8 mouse cellular contexts compared by ENCODE assay signal in the genomic region with DNA sequence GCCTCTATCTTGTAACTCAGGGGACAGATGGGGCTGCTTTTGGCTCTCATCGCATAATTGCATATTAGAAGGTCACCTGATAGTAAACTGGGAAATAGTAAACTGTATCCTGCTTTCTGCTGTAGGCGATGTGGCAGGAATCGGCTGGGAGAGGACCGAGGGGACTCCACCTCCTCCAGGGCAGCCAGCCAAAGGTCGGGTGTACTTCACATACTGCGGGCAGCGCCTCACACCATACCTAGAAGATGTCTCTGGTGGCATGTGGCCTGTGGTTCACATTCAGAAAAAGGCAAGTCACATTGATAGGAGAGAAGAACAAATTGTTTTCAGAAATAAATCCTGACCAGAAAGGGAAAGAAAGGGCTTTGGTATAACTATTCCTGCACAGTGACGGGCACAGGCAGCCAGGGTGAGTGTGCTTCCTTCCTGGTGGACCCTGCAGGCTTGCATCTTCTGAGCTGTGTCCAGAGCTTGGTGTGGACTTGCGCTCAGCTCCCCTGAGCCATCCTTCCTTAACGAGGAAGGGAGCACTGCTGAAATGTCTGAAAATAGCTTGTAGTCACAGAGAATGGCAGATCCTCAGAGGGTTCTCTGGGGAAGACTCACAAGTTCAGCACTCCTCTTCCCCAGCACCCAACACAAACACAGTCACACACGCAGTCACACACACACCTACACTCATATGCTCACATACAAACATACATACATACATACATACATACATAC. TPM values are rescaled to one million over a fixed set of nuclear protein-coding genes. Genes with fewer than 3 reads are reported as not detected.
DNase-seq lines count a peak whose midpoint lies in the region; ATAC-seq lines count a peak whose summit lies in the region.

No protein-coding gene starts in this region.

- H3K27ac ChIP-seq in hindbrain, embryonic 11.5 days (ENCODE audit: low read depth, low read length), result no peak overlapping the region
- peak overlapping the region; percentile 22; the same call in 1 of the 2 replicates for H3K27ac ChIP-seq in limb, embryonic 13.5 days
- H3K27ac ChIP-seq in midbrain, embryonic 15.5 days, result no peak overlapping the region

- peaks cover 19% of the 10 kb centered on the region for H3K36me3 ChIP-seq in hindbrain, embryonic 11.5 days (ENCODE audit: control insufficient read depth, insufficient read depth, low read length)
- H3K36me3 ChIP-seq in limb, embryonic 13.5 days, result peaks cover 86% of the 10 kb centered on the region
- H3K36me3 ChIP-seq in midbrain, embryonic 15.5 days (replicated peaks), result peaks cover 72% of the 10 kb centered on the region

- 87% methylated on average over 11 of the region's 11 CpGs for WGBS in hindbrain, embryonic 11.5 days
- 80% methylated on average over 11 of the region's 11 CpGs for WGBS in limb, embryonic 13.5 days
- 88% methylated on average over 11 of the region's 11 CpGs for WGBS in midbrain, embryonic 15.5 days

- no peaks in the 10 kb centered on the region for H3K27me3 ChIP-seq in hindbrain, embryonic 11.5 days (ENCODE audit: control insufficient read depth, insufficient read depth, low read length)
- H3K27me3 ChIP-seq in limb, embryonic 13.5 days, result no peaks in the 10 kb centered on the region
- H3K27me3 ChIP-seq in midbrain, embryonic 15.5 days (replicated peaks), result no peaks in the 10 kb centered on the region

- no peaks in the 10 kb centered on the region for H3K4me1 ChIP-seq in hindbrain, embryonic 11.5 days (replicated peaks; ENCODE audit: control insufficient read depth, insufficient read depth, low read length)
- no peaks in the 10 kb centered on the region for H3K4me1 ChIP-seq in limb, embryonic 13.5 days
- H3K4me1 ChIP-seq in midbrain, embryonic 15.5 days, result no peaks in the 10 kb centered on the region

- peak; percentile 55; the same call in 1 of the 2 replicates for ATAC-seq in common myeloid progenitor, adult 5-6 weeks (replicated peaks; ENCODE audit: low read depth, poor library complexity, severe bottlenecking)
- ATAC-seq in hindbrain, embryonic 11.5 days (ENCODE audit: low FRiP score), result no peak
- no peak for ATAC-seq in limb, embryonic 13.5 days (ENCODE audit: low FRiP score, low read depth)
- ATAC-seq in midbrain, embryonic 15.5 days (replicated peaks), result no peak

- peak overlapping the region; percentile 14; the same call in 1 of the 2 replicates for H3K4me2 ChIP-seq in hindbrain, embryonic 11.5 days (replicated peaks; ENCODE audit: low read depth, low read length)
- peak overlapping the region; percentile 56 for H3K4me2 ChIP-seq in limb, embryonic 13.5 days (replicated peaks)
- peak overlapping the region; percentile 16; the same call in 1 of the 2 replicates for H3K4me2 ChIP-seq in midbrain, embryonic 15.5 days

- H3K9me3 ChIP-seq in hindbrain, embryonic 11.5 days (ENCODE audit: control insufficient read depth, low read length), result no peaks in the 10 kb centered on the region
- no peaks in the 10 kb centered on the region for H3K9me3 ChIP-seq in limb, embryonic 13.5 days
- H3K9me3 ChIP-seq in midbrain, embryonic 15.5 days, result no peaks in the 10 kb centered on the region

- DNase-seq in adrenal gland, postnatal 10 days, result peak; percentile 52
- DNase-seq in adrenal gland, adult 18-20 months (ENCODE audit: low spot score in 2 of 2), result no peak
- DNase-seq in hindbrain, embryonic 11.5 days (ENCODE audit: low spot score), result no peak
- DNase-seq in thymus, postnatal 10 days (ENCODE audit: low spot score in 2 of 2), result no peak
- no peak for DNase-seq in left cerebral cortex, adult 8-10 months (ENCODE audit: low spot score in 2 of 2)

- H3K9ac ChIP-seq in hindbrain, embryonic 11.5 days (ENCODE audit: low read depth, low read length), result no peak overlapping the region
- peak overlapping the region; percentile 52; the same call in 1 of the 2 replicates for H3K9ac ChIP-seq in limb, embryonic 13.5 days
- no peak overlapping the region for H3K9ac ChIP-seq in midbrain, embryonic 15.5 days

- H3K4me3 ChIP-seq in hindbrain, embryonic 11.5 days (ENCODE audit: low read depth, low read length), result 0 out of 2 replicates have a peak overlapping the region, but pooled peaks have one; percentile 12
- H3K4me3 ChIP-seq in limb, embryonic 13.5 days, result peak overlapping the region; percentile 34
- H3K4me3 ChIP-seq in midbrain, embryonic 15.5 days, result 0 out of 2 replicates have a peak overlapping the region, but pooled peaks have one; percentile 5

RNA-seq across cellular contexts. Expression of a gene that starts 55.9 kb away (rescaled TPM):
- 10 to 100 TPM; 52.3 TPM for total RNA-seq in adrenal gland, postnatal 10 days (2021)
- 10 to 100 TPM; 41.6 to 49.4 TPM for total RNA-seq in adrenal gland, adult 18-20 months (2021)
- 25.5 and 45.0 TPM in 2 replicates for total RNA-seq in common myeloid progenitor, adult 5-6 weeks (2017)
- polyA plus RNA-seq in hindbrain, embryonic 11.5 days (2014; fragmentation: Nextera tagmentation; extraction: Ambion mirVana), result 76.7 and 84.7 TPM in 2 replicates
- polyA plus RNA-seq in limb, embryonic 13.5 days (2015; fragmentation: Nextera tagmentation; extraction: Ambion mirVana), result 78.5 and 78.9 TPM in 2 replicates
- polyA plus RNA-seq in midbrain, embryonic 15.5 days (2015; fragmentation: Nextera tagmentation; extraction: Ambion mirVana), result 144 and 150 TPM in 2 replicates
- 10 to 100 TPM; 72.9 to 87.1 (median 73.8) TPM for total RNA-seq in left cerebral cortex, adult 8-10 months (2022)
